Mouse (Mus musculus) liver, adult 2 months (tissue): Measurements from ENCODE around the gene Galns. TPM values are rescaled to one million over a fixed set of nuclear protein-coding genes. Genes with fewer than 3 reads are reported as not detected.

ENCODE experiments used
- DNase-seq: peaks from one replicate; pipeline ENCODE4 v3.0.0-alpha.2; 2011; ENCODE audit warnings: low read depth, low spot score; ENCODE audit errors: extremely low read depth
- H3K27ac ChIP-seq: fragments of 200-500 bp; replicated peaks from 2 replicates; pipeline ENCODE4 v1.5.1; 2012; ENCODE audit warnings: low read depth, mild to moderate bottlenecking, control low read depth, inconsistent platforms, low read length; ENCODE audit not compliant: insufficient read depth
- H3K27me3 ChIP-seq: fragments of 200-500 bp; 2 replicates; pipeline ENCODE4 v1.6.1; 2012; ENCODE audit warnings: mild to moderate bottlenecking, moderate library complexity, low read length, inconsistent platforms; ENCODE audit not compliant: control insufficient read depth, insufficient read depth
- H3K36me3 ChIP-seq: fragments of 200-500 bp; 2 replicates; pipeline ENCODE4 v1.6.1; 2012; ENCODE audit warnings: low read length, inconsistent platforms; ENCODE audit not compliant: control insufficient read depth, insufficient read depth
- H3K4me1 ChIP-seq: fragments of 200-500 bp; 2 replicates; pipeline ENCODE4 v1.6.1; 2011; ENCODE audit warnings: low read length; ENCODE audit not compliant: control insufficient read depth, insufficient read depth
- H3K4me3 ChIP-seq: fragments of 200-500 bp; 2 replicates; pipeline ENCODE4 v1.5.1; 2011; ENCODE audit warnings: low read depth, mild to moderate bottlenecking, control low read depth, low read length, moderate library complexity; ENCODE audit not compliant: insufficient read depth
- H3K79me2 ChIP-seq: fragments of 200-500 bp; 2 replicates; pipeline ENCODE4 v1.6.1; 2012; ENCODE audit warnings: inconsistent platforms, mild to moderate bottlenecking, low read length, moderate library complexity; ENCODE audit not compliant: control insufficient read depth, insufficient read depth
- H3K9ac ChIP-seq: fragments of 200-500 bp; 2 replicates; pipeline ENCODE4 v1.6.1; 2012; ENCODE audit warnings: low read depth, mild to moderate bottlenecking, control low read depth, inconsistent platforms, low read length
- CTCF ChIP-seq: fragments of 200-500 bp; IDR thresholded peaks from 2 replicates; pipeline ENCODE4 v1.5.1; 2011; ENCODE audit warnings: low read depth, low read length, control low read depth
- POLR2A ChIP-seq: fragments of 200-500 bp; IDR thresholded peaks from 2 replicates; pipeline ENCODE4 v1.6.1; 2011; ENCODE audit warnings: low read length, control low read depth; ENCODE audit not compliant: insufficient read depth; ENCODE audit errors: extremely low read depth
- WGBS: fragments of 180-500 bp; shearing (Covaris S2); methylation state at CpG from one replicate; pipeline ENCODE4 v1.1.7; 2018; 5-methylcytosine and 5-hydroxymethylcytosine counted together
- polyA plus RNA-seq: library from polyadenylated mRNA; depleted of rRNA; stranded (reverse); fragments of >200 nt; gene quantifications from 2 replicates; pipeline ENCODE4 v1.2.3, GENCODE M21; 2012
- total RNA-seq: library from RNA; depleted of rRNA; stranded (reverse); fragments of >200 nt; gene quantifications from 2 replicates; pipeline ENCODE4 v1.2.3, GENCODE M21; 2014

The Galns gene
- total and polyA plus RNA-seq, 2 experiments, result 4.1 to 6.6 TPM

DNA sequence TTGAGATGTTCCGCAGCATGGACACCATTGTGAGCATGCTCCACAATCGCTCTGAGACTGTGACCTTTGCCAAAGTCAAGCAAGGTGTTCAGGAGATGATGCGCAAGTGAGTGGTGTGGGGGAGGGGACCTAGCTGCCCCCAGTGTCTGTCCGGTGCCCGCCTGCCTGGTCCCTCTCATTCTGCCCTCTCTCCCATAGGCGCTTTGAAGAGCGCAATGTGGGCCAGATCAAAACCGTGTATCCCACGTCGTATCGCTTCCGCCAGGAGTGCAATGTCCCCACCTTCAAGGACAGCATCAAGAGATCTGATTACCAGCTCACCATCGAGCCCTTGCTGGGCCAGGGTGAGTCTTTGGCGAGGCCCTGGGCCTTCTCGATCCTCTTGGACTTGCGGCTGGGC, 41.3 kb downstream of the Galns start:
- Histone ChIP-seq H3K4me3 (no peak overlapping the region), H3K36me3 (no peaks in the 10 kb centered on the region), H3K27me3 (no peaks in the 10 kb centered on the region), H3K9ac (no peak overlapping the region), H3K4me1 (peaks cover 15% of the 10 kb centered on the region), H3K27ac (no peak overlapping the region), H3K79me2 (no peaks in the 10 kb centered on the region)
- no peak for DNase-seq
- no peak for TF ChIP-seq CTCF
- no peak for TF ChIP-seq POLR2A
- 97% methylated on average over 16 of the region's 16 CpGs for WGBS

DNA sequence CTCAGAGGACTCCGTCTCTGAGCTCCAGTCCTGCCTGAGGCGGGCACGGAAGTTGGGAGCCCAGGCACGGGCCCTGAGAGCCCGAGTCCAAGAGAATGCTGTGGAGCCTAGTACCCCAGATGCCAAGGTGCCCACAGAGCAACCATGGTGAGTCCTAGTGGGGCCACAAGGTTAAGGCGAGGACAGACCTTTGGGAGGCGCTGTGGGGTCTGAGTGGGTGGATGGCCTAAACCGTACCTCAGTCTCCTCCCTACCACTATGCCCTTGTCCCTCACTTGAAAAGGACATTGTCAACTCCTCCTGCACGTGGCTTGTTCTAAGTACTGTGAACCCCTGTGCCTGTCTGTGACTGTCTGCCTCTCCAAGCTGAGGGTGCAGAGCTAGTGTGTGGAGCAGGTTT, 41.9 kb downstream of the Galns start:
- no peak overlapping the region for H3K27ac ChIP-seq
- TF ChIP-seq CTCF, result no peak
- no peaks in the 10 kb centered on the region for H3K27me3 ChIP-seq
- H3K79me2 ChIP-seq, result no peaks in the 10 kb centered on the region
- DNase-seq, result no peak
- H3K4me3 ChIP-seq, result no peak overlapping the region
- H3K9ac ChIP-seq, result no peak overlapping the region
- WGBS, result 85% methylated on average over 9 of the region's 9 CpGs
- no peaks in the 10 kb centered on the region for H3K36me3 ChIP-seq
- 0 out of 2 replicates have a peak, but pooled peaks cover 9% of the 10 kb centered on the region for H3K4me1 ChIP-seq

DNA sequence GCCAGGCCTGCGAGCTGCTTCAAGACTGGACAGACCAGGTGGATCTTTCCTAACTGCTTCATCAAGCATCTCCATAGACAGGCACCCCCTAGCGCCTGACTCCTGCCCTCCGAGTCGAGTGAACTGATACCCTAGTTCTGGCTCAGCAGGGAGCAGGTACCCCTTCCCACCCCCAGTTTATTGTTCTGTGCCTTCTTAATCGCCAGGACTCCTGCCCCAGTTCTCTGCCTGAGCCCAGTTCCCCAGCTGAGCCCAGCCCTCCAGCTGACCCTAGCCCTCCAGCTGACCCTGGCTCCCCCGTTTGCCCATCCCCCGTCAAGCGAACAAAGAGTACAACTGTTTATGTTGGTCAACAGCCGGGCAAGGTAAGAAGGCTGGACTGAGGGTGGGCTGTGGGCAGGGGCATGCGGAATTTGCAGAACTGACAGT, 42.4 kb downstream of the Galns start:
- H3K4me1 ChIP-seq, result 0 out of 2 replicates have a peak, but pooled peaks cover 8% of the 10 kb centered on the region
- no peaks in the 10 kb centered on the region for H3K27me3 ChIP-seq
- H3K9ac ChIP-seq, result no peak overlapping the region
- DNase-seq, result no peak
- TF ChIP-seq POLR2A (no peak), CTCF (no peak)
- H3K4me3 ChIP-seq, result no peak overlapping the region
- H3K79me2 ChIP-seq, result no peaks in the 10 kb centered on the region
- 49% methylated on average over 10 of the region's 10 CpGs for WGBS
- no peak overlapping the region for H3K27ac ChIP-seq
- H3K36me3 ChIP-seq, result no peaks in the 10 kb centered on the region

DNA sequence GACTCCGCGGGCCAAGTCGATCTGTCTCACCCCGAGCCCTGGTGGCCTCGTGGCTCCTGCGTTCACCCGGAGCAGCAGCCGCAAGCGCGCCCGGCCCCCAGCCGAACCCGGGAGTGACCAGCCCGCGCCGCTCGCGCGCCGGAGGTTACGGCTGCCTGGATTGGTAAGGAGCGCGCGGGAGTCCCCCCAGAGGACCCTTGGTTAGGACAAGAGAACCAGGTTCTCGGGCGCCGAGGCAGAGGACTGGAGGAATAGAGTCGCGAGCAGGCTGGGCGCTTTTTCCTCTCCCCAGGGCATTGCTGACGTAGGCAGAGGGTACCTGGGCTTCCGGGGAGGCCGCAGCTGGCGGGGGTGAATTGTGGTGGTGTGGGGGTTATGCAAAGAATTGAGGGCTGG, 43.2 kb downstream of the Galns start:
- WGBS, result 1% methylated on average over 34 of the region's 34 CpGs
- peak overlapping the region; percentile 10; the same call in 1 of the 2 replicates for H3K27ac ChIP-seq
- no peaks in the 10 kb centered on the region for H3K36me3 ChIP-seq
- no peak for DNase-seq
- no peaks in the 10 kb centered on the region for H3K79me2 ChIP-seq
- H3K27me3 ChIP-seq, result no peaks in the 10 kb centered on the region
- 0 out of 2 replicates have a peak, but pooled peaks cover 8% of the 10 kb centered on the region for H3K4me1 ChIP-seq
- TF ChIP-seq POLR2A (no peak), CTCF (no peak)
- peak overlapping the region; percentile 69 for H3K4me3 ChIP-seq
- H3K9ac ChIP-seq, result peak overlapping the region; percentile 91

DNA sequence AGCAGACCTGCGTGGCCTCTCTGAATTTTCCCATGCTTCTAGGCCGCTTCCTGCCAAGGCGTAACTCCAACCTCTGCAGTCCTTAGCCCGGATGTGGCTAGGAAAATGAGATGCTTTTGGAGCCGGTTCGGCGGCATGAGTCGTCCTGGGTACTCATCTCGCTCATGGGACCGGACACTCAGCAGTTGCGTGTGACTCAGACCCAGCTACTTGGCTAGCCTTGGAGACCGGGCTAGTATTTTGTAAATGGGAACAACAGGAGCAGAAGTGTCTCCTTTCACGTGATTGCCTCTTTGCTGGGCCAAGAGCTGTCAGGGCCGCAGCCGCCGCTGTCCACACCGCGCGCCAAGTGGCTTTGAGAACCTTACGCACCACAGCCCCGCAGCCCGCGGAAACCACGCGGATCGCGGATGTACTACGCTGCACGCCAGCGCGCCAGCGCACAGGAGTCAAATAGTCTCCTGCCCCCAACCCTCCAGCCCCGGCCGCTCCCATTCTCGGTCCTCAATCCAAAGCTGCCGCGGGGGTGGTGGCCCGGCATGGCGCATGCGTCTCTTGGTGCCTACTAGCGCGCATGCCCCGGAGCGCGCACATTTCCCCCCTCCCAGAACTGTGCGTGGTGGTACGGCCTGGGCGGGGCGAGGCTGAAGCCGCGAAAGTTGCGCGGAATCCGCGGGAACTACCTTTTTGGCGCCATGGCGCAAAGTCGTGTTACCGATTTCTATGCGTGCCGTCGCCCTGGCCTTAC, 43.7 kb downstream of the Galns start, which contains the start of gene Cdt1:
Cdt1 (plus strand) TSS at position 655 of the 748 bp plus-strand sequence.
- Histone ChIP-seq H3K4me3 (peak within 1 kb of the TSS; percentile 69), H3K27me3 (no peaks in the 10 kb centered on the region), H3K27ac (peak within 1 kb of the TSS; percentile 73), H3K36me3 (no peaks in the 10 kb centered on the region), H3K79me2 (no peaks in the 10 kb centered on the region), H3K4me1 (0 out of 2 replicates have a peak, but pooled peaks cover 8% of the 10 kb centered on the region), H3K9ac (peak within 1 kb of the TSS; percentile 91)
- WGBS, result under 1% methylated on average over 62 of the region's 62 CpGs
- DNase-seq, result peak; percentile 78
- TF ChIP-seq CTCF (no peak), POLR2A (peak; percentile 32; the same call in 1 of the 2 replicates)

DNA sequence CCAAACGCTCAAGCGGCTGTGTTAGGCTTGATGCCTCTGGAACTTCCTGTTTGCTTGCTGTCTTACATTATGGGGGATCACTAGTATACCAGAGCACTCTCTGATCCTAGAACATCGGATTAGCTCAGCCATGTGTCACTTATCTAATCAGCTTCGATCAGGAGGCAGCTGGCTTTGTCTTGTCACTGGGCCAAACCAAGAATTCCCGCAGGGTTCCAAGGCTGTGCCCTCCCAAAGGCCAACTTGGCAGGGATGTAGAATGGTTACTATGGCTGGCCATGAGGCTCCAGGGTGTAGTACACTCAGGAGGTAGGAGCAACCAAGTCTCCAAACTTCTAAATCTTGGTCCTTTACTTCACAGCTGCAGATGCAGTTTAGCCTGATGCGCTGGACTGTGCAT, 44.5 kb downstream of the Galns start:
- H3K27ac ChIP-seq, result peak overlapping the region; percentile 73
- no peak for TF ChIP-seq POLR2A
- TF ChIP-seq CTCF, result no peak
- DNase-seq, result peak; percentile 53
- no peak overlapping the region for H3K4me3 ChIP-seq
- H3K27me3 ChIP-seq, result no peaks in the 10 kb centered on the region
- no peak overlapping the region for H3K9ac ChIP-seq
- WGBS, result 26% methylated on average over 6 of the region's 6 CpGs
- no peaks in the 10 kb centered on the region for H3K79me2 ChIP-seq
- H3K4me1 ChIP-seq, result 0 out of 2 replicates have a peak, but pooled peaks cover 8% of the 10 kb centered on the region
- no peaks in the 10 kb centered on the region for H3K36me3 ChIP-seq
